Mouse (Mus musculus): ENCODE measurements around the gene St6gal1.
"Not testable (repeated sequence)": the region's sequence is repeated elsewhere in the genome, so short reads cannot be mapped to it uniquely, and the experiment has no call there.

Gene St6gal1

GRCm38 (mm10) chr16:23224671-23225068 lies at the start of gene St6gal1:
Gene St6gal1 (plus strand): TSS chr16:23224740.
- DNase-seq: peak; percentile 99

DNA sequence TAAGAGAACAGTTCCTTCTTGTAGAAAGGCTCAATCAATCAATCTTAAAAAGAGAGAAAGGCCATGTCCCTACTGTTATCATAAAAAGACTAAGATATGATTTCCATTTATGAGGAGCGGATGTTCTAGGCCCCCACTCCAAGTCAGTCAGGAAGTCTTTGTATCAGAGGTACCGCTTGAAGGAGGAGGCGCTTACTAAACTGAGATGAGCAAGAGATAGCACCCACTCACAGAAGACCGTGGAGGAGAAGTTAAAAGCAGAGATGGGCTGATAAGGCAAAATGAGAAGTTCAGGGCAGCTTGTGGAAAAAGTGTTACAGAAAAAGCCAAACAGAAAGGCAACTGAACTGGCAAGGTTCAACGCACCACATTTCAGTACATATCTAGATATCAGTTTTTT lies 49.7 kb upstream of the St6gal1 start:
- DNase-seq: no peak

DNA sequence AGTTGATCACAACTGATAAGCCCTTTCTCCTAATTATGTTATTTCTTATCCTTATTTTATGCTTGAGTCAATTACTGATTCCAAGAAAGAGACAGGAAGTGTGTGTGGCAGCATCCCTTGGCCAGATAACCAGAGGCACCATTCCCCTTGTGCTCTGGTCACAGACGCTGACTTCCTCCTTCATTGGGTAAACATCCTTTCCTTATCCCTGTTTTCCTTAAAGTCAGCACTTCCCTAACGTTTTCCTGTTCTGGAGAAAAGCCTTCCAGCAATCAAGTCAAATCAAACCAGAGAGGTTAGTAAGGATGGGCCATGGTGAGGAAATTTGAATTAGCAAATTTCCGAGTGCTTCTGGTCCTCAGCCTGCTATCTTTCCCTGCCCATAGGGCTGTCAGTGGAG lies 48.6 kb upstream of the St6gal1 start:
- DNase-seq: peak; percentile 88

DNA sequence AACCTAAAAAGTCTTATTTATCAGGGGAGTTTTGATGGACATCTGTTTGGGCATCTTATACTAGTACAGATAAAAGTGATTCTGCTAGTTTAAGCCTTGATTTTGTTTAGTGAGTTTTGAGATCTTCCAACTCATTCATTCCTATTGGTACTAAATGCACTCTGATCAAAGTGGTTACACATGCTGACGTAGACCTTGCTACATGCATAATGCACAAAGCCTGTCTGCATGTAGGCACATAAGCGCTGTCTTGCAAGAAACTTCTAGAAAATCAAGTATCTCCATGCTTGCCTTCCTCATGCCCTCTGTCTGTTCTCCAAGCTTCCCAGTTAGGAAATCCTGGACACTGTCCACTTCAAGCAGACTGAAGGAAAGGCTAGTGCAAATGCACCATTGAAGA lies 46.7 kb upstream of the St6gal1 start:
- DNase-seq: no peak

DNA sequence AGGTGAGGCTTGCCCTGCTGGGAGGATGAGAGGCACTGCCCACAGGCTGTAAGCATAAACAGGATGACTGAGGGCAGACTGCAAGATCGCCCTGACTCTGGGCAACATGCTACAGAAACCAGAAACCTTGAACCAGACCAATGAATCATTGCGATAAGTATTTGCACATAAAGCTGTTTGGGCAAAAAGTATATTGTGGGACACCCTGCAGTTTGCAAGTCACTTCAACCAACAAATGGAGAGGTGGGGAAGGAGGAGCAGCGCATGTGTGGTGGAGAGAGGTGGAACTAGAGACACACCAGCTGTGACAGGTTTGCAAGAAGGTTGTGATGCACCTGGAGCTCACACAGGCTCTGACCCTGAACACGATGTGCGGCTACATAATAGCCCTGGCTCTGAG lies 45.7 kb upstream of the St6gal1 start:
- no peak for DNase-seq

DNA sequence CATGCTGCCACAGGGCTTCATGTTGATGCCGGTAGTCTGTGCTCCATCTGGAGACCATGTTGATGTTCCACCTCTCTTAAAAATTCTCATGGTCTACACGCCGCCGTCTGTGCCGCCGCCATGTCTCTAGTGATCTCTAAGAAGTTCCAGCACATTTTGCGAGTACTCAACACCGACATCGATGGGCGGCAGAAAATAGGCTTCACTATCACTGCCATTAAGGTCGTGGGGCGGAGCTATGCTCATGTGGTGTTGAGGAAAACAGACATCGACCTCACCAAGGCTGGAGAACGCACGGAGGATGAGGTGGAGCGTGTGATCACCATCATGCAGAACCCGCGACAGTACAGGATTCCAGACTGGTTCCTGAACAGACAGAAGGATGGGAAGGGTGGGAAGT lies 45.1 kb upstream of the St6gal1 start:
- not testable (repeated sequence) for DNase-seq

GRCm38 (mm10) chr16:23181054-23181453 lies 43.5 kb upstream of the St6gal1 start:
- peak; percentile 95 for DNase-seq

DNA sequence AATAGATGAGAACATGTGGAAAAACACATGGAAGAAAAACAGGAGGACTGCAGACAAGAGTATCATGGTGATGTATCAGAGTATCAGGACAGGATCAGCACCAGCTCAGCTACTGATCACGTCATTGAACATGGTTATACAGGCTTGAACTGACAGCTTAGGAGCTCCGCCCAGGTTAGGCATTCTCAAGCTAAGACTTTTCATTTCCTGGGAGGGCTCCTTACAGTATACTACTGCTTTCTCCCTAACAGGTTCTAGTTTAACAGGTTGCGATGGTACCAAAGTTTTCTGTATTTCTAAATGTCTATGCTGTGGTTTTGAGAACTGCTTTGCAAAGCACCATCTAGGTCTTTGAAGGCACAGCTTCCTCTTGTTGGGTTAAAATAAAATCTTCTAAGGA lies 43.1 kb upstream of the St6gal1 start:
- peak; percentile 85 for DNase-seq

DNA sequence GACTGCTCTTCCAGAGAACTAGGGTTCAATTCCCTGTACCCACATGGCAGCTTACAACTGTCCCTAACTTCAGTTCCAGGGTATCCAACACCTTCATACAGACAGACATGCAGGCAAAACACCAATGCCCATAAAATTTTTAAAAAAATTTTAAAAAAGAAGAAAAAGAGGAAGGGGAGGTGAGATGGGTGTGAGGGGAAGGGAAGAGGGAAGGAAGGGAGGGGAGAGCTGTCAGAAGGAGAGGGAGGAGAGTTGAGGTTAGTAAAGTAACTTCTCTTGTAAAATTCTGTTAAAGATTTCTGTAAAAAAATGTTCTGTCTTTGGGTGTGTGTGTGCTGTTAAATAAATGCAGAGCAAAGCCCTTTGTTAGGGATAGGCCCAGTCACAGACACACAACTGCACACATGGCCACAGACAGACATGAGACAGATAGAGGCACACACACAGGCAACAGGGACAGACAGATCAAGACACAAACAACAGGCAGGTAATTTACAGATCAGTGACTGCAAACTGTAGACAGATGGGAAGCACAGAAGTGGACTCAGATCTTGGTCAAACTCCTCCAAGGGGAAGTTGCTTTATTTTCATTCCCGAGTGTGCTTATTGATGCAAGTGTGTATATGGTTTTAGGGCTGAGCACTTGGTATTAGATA lies 42.5 kb upstream of the St6gal1 start:
- DNase-seq: peak; percentile 76

GRCm38 (mm10) chr16:23185824-23186223 lies 38.7 kb upstream of the St6gal1 start:
- DNase-seq: peak; percentile 74

- DNase-seq: no peak
Observed at GRCm38 (mm10) chr16:23186418-23186817, 38.1 kb upstream of the St6gal1 start.

DNA sequence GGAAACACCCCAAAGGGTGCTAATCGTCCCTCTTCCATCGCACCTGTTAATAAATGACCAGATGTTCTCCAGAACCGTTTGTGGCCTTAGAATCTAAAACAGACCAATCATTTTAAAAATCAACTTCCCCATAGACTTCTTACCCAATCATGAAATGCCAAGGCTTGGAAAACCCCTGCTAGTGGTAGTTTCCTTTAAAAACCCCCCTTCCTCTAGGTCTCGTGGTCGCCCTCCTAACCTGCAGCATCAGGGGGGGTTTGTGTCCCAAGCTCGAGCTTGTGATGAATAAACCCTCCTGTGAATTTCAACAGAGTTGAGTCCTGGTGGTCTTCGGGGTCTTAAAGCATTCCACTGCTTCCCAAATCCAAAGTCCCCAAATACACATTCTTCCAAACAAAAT lies 36.6 kb upstream of the St6gal1 start:
- DNase-seq: peak; percentile 52

DNA sequence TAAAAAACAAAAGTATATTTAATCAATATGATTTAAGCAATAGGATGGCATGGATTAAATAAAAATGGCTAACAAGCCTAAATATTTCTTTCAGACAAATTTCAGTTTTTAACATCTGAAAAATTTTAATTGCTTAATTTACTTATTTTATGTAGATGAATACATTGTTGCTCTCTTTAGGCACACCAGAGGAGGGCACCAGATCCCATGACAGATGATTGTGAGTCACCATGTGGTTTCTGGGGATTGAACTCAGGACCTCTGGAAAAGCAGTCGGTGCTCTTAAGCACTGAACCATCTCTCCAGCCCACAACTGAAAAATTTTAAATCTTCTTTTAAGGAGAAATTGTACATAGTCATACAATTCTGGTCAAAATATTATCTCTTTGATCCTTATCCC lies 34.9 kb upstream of the St6gal1 start:
- no peak for DNase-seq

DNA sequence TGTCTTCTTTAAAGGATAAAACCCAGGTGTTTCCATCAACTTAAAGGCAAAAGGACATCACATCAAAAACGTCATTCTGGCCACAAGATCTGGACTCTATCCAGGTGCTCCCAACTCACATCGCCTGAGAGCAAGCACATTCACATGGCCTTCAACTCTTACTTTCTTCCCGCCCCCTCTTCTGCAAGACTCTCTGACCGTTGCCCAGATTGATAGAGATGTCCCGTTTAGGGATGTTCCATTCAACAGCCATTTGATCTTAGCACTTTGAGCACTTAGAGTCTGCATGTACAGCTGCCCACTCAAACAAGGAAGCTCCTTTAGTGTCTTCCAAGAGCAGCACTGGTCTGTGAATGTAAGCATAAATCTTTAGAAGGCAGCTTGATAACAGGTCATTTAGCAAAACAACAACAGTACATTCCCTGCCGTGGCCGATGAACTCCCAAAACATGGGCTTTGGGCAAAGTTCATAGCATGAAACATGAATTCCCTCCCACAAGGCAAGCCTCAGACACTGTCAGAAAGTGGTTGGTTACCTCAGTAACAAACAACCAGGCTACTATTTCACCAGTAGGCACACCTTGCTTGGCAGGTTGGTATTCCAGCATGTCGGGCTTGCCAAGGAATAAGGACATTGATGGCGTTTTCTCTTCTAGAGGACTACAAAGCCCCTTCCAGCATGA lies 32.8 kb upstream of the St6gal1 start:
- peak; percentile 62 for DNase-seq

GRCm38 (mm10) chr16:23195618-23196017 lies 28.9 kb upstream of the St6gal1 start:
- peak; percentile 73 for DNase-seq

DNA sequence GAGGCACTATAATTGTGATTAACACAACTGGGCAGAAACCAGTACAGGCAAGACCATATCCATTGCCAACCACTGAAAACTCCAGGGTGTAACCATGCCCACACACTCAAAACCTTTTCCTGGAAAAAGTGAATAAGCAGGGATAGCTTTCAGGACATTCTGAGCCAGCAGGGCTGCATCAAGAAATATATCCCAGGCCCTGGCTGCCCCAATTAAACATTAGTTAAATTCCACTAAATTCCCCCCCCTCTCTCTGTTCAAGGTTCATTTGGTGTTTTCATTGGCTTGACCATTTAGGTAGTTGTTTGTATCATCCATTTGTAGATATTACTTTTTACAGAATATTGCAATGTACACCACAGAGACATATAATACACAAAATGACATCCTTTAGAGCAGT lies 28.2 kb upstream of the St6gal1 start:
- no peak for DNase-seq

DNA sequence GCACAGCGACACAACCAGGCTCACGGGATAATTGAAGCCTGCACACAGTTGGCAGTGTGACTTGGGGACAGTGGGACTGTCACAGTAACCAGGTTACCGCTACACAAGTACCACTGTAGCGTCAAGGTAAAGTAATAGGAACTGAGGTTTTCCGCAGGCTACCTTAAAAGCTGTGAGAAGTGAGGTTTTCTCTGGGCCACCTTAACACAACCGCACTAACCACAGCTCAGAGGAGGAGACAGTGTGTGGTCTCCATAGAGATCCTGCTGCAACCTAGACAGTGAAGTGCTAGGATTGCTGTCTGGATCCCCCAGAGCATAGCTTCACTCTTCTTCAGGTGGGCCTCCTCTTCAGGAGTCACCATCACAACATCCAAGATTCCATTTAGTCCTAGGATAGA lies 27.7 kb upstream of the St6gal1 start:
- DNase-seq: peak; percentile 43

- no peak for DNase-seq
Observed at GRCm38 (mm10) chr16:23201498-23201897, 23.0 kb upstream of the St6gal1 start.

DNA sequence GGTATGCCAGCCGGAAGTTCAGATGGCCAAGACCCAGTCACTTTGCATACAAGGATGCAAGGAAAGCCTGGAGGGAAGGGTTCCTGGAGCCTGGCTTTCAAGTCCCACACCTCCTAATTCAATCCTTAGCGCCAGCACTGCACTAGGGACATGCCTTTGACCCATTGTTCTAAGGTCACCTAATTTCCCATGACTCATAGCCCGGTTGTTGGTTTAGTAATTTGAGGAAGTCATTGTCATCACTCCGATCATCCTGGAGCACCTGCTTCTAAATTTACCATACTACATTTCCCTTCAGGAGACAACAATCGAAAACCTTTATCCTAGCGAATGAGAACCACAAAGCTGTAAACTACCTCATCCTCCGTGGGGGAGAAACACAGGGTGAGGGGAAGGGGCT lies 10.2 kb upstream of the St6gal1 start:
- DNase-seq: peak; percentile 87

DNA sequence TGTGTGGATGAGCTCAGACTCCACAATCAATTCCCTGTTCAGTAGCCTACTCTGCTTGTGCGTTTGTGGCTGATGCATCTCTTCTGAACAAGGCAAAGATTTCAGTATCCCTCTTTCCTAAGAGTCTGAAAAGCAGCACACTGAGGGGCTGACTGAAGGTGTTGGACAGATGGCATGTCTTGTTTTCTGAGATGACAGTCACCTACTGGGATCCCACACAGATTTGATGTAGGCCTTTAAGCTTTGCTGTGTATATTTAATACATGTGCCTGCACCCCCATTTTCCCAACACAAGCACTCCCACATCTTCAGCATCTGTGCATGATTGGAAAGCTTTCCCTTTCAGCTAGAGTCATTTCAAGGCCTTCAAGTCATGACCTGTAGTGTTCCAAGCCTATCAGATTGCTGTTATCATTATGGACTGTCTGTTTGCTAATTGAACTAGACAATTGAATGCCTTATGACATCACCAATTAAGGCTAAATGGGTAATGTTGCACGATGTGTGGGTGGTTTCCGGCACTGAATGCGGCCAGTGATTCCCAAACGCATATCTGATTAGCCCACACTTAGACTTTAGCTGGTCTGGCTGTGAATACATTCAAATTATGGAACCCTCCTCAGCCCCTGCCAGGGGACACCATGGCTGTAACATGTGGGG lies 9.2 kb upstream of the St6gal1 start:
- peak; percentile 72 for DNase-seq

DNA sequence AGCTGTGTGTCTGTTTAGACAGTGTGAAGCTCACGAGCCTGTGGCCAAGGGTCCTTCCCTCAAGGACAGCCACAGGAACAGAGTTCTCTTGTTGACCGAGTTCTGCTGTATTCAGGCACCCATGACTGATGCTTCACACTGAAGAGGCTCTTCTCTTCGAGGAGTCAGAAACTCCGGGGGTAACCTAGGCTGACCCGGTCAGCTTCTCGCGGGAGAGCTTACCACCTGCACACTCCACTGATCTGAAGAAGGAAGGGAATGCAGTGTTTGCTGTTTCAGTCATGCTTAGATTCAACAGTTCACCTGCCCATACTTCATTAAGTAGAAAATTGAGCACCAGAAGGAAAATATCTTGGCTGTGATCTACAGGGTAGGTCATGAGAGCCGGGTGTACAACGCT lies 8.2 kb upstream of the St6gal1 start:
- peak; percentile 56 for DNase-seq

- peak; percentile 93 for DNase-seq
Observed at GRCm38 (mm10) chr16:23218313-23218712, 6.2 kb upstream of the St6gal1 start.

- DNase-seq: peak; percentile 57
Observed at GRCm38 (mm10) chr16:23223166-23223870, 1.2 kb upstream of the St6gal1 start.

Data from heart, adult 11 months (tissue).